Mouse (Mus musculus): ENCODE measurements around the gene Syne2.

GRCm38 (mm10) chr12:75817959-75818452, at the start of gene Syne2:
- TF ChIP-seq GATA1 (IDR thresholded peaks at IDR 0.05; ENCODE audit: borderline replicate concordance, low read length) (no peak), FLI1 (IDR thresholded peaks at IDR 0.05; ENCODE audit: low read length) (no peak)

Data from megakaryocyte, embryonic 14.5 days (primary cell).